Mouse (Mus musculus) CH12.LX (cell line): Measurements from ENCODE around the gene Uxs1. TPM values are rescaled to one million over a fixed set of nuclear protein-coding genes. Genes with fewer than 3 reads are reported as not detected.

Source experiments
- DNase-seq: peaks from one replicate; pipeline ENCODE4 v3.0.0-alpha.2; 2013; ENCODE audit errors: extremely low read depth
- H3K27ac ChIP-seq: 2 replicates; pipeline ENCODE4 v1.5.1; 2012; ENCODE audit warnings: low read depth, mild to moderate bottlenecking, control low read depth, moderate library complexity; ENCODE audit not compliant: insufficient read depth
- H3K27me3 ChIP-seq: replicated peaks from 2 replicates; pipeline ENCODE3; 2012; ENCODE audit warnings: inconsistent platforms
- H3K36me3 ChIP-seq, 2 experiments: replicated peaks in 1 of 2; 2 replicates each; pipeline versions ENCODE3 to v1.6.1; 2012; ENCODE audit warnings: inconsistent platforms in 1 of 2, low read length in 1 of 2, mild to moderate bottlenecking in 1 of 2, mixed read lengths in 1 of 2, moderate library complexity in 1 of 2; ENCODE audit not compliant: control insufficient read depth in 1 of 2, insufficient read depth in 1 of 2
- H3K4me1 ChIP-seq, 2 experiments: 2 replicates each; pipeline ENCODE4 v1.6.1; 2012; ENCODE audit warnings: inconsistent platforms in 1 of 2, moderate library complexity in 1 of 2; ENCODE audit not compliant: insufficient read depth in 2 of 2, control insufficient read depth in 1 of 2
- H3K4me2 ChIP-seq: 2 replicates; pipeline ENCODE4 v1.6.1; 2012; ENCODE audit warnings: low read depth, mild to moderate bottlenecking, control low read depth; ENCODE audit not compliant: poor library complexity, insufficient read depth, severe bottlenecking
- H3K4me3 ChIP-seq, 3 experiments: fragments of 150-350 bp in 1 of 3; sonication (generic) in 1 of 3; replicated peaks in 1 of 3; 2 replicates each; pipeline versions ENCODE3 to v1.5.1; 2011 to 2012; ENCODE audit warnings: low read depth in 2 of 3, low read length in 2 of 3, mild to moderate bottlenecking in 2 of 3, moderate library complexity in 2 of 3, control low read depth in 1 of 3, improper control_type of control experiment in 1 of 3, inconsistent platforms in 1 of 3, mixed read lengths in 1 of 3; ENCODE audit not compliant: poor library complexity in 1 of 3
- H3K79me2 ChIP-seq: replicated peaks from 2 replicates; pipeline ENCODE4 v1.6.1; 2012; ENCODE audit warnings: mild to moderate bottlenecking, moderate library complexity; ENCODE audit not compliant: control insufficient read depth, poor library complexity, insufficient read depth, severe bottlenecking; ENCODE audit errors: extremely low read depth
- H3K9ac ChIP-seq: 2 replicates; pipeline ENCODE4 v1.6.1; 2012; ENCODE audit warnings: low read depth, mild to moderate bottlenecking, control low read depth, moderate library complexity; ENCODE audit not compliant: insufficient read depth
- H3K9me3 ChIP-seq: replicated peaks from 2 replicates; pipeline ENCODE3; 2012; ENCODE audit warnings: low read length, inconsistent platforms, mixed read lengths
- CHD1 ChIP-seq: IDR thresholded peaks from 2 replicates; pipeline ENCODE4 v1.6.1; 2012; ENCODE audit warnings: low read depth, low read length, improper control_type of control experiment, inconsistent platforms
- CHD2 ChIP-seq: IDR thresholded peaks from 2 replicates; pipeline ENCODE4 v1.6.1; 2011; ENCODE audit warnings: low read length, improper control_type of control experiment
- CTCF ChIP-seq, 2 experiments: IDR thresholded peaks in 1 of 2; conservative IDR thresholded peaks in 1 of 2; 2 replicates each; pipeline ENCODE4 v1.5.1; 2011 to 2012; ENCODE audit warnings: low read depth in 2 of 2, low read length in 2 of 2, improper control_type of control experiment in 1 of 2, inconsistent platforms in 1 of 2, mild to moderate bottlenecking in 1 of 2, moderate library complexity in 1 of 2
- EP300 ChIP-seq: IDR thresholded peaks from 2 replicates; pipeline ENCODE4 v1.6.1; 2011; ENCODE audit warnings: low read length, improper control_type of control experiment
- GABPA ChIP-seq: IDR thresholded peaks from 2 replicates; pipeline ENCODE4 v1.6.1; 2012; ENCODE audit warnings: low read depth, low read length, improper control_type of control experiment, inconsistent platforms; ENCODE audit not compliant: insufficient replicate concordance
- IRF4 ChIP-seq: IDR thresholded peaks from 2 replicates; pipeline ENCODE4 v1.6.1; 2014; ENCODE audit warnings: low read depth, mild to moderate bottlenecking, inconsistent platforms, low read length, improper control_type of control experiment
- MAFK ChIP-seq: IDR thresholded peaks from 2 replicates; pipeline ENCODE4 v1.6.1; 2011; ENCODE audit warnings: low read length, improper control_type of control experiment; ENCODE audit not compliant: insufficient replicate concordance
- MAX ChIP-seq: IDR thresholded peaks from 2 replicates; pipeline ENCODE4 v1.6.1; 2011; ENCODE audit warnings: low read length, improper control_type of control experiment
- MEF2A ChIP-seq: IDR thresholded peaks from 2 replicates; pipeline ENCODE4 v1.6.1; 2014; ENCODE audit warnings: low read depth, mild to moderate bottlenecking, inconsistent platforms, low read length, improper control_type of control experiment, borderline replicate concordance
- MYC ChIP-seq: IDR thresholded peaks from 2 replicates; pipeline ENCODE4 v1.6.1; 2011; ENCODE audit warnings: low read depth, mild to moderate bottlenecking, improper control_type of control experiment, low read length
- NELFE ChIP-seq: IDR thresholded peaks from 2 replicates; pipeline ENCODE4 v1.6.1; 2011; ENCODE audit warnings: low read depth, low read length, improper control_type of control experiment
- NRF1 ChIP-seq: IDR thresholded peaks from 2 replicates; pipeline ENCODE4 v1.6.1; 2014; ENCODE audit warnings: low read depth, mild to moderate bottlenecking, inconsistent platforms, low read length, improper control_type of control experiment, moderate library complexity
- POLR2A ChIP-seq: IDR thresholded peaks from 2 replicates; pipeline ENCODE4 v1.6.1; 2011; ENCODE audit warnings: low read depth, mild to moderate bottlenecking, improper control_type of control experiment, low read length
- POLR2AphosphoS2 ChIP-seq: IDR thresholded peaks from 2 replicates; pipeline ENCODE4 v1.6.1; 2011; ENCODE audit warnings: low read depth, low read length, improper control_type of control experiment
- RAD21 ChIP-seq: IDR thresholded peaks from 2 replicates; pipeline ENCODE4 v1.6.1; 2011; ENCODE audit warnings: low read depth, mild to moderate bottlenecking, low read length, improper control_type of control experiment, moderate library complexity
- RCOR1 ChIP-seq: conservative IDR thresholded peaks from 2 replicates; pipeline ENCODE4 v1.6.1; 2012; ENCODE audit warnings: low read depth, mild to moderate bottlenecking, inconsistent platforms, low read length, improper control_type of control experiment
- SIN3A ChIP-seq: IDR thresholded peaks from 2 replicates; pipeline ENCODE4 v1.6.1; 2012; ENCODE audit warnings: low read length, improper control_type of control experiment, inconsistent platforms
- SMC3 ChIP-seq: IDR thresholded peaks from 2 replicates; pipeline ENCODE4 v1.6.1; 2011; ENCODE audit warnings: low read depth, low read length, improper control_type of control experiment
- TCF12 ChIP-seq: IDR thresholded peaks from 2 replicates; pipeline ENCODE4 v1.6.1; 2014; ENCODE audit warnings: low read depth, mild to moderate bottlenecking, inconsistent platforms, low read length, improper control_type of control experiment
- USF1 ChIP-seq: IDR thresholded peaks from 2 replicates; pipeline ENCODE4 v1.6.1; 2014; ENCODE audit warnings: low read depth, mild to moderate bottlenecking, inconsistent platforms, low read length, improper control_type of control experiment
- USF2 ChIP-seq: conservative IDR thresholded peaks from 2 replicates; pipeline ENCODE4 v1.6.1; 2011; ENCODE audit warnings: low read depth, low read length, improper control_type of control experiment
- ZC3H11A ChIP-seq: IDR thresholded peaks from 2 replicates; pipeline ENCODE4 v1.6.1; 2012; ENCODE audit warnings: low read depth, mild to moderate bottlenecking, inconsistent platforms, low read length, improper control_type of control experiment
- ZMIZ1 ChIP-seq: IDR thresholded peaks from 2 replicates; pipeline ENCODE4 v1.6.1; 2012; ENCODE audit warnings: low read depth, mild to moderate bottlenecking, inconsistent platforms, low read length, improper control_type of control experiment
- ZNF384 ChIP-seq: IDR thresholded peaks from 2 replicates; pipeline ENCODE4 v1.6.1; 2012; ENCODE audit warnings: low read depth, low read length, improper control_type of control experiment, inconsistent platforms
- dilution Hi-C: fragments of 300-500 bp; cut with MboI; formaldehyde crosslinking; loops from 2 replicates; pipeline ENCODE4 v1.14.3; 2020; ENCODE audit warnings: low sequenced_read_pairs; ENCODE audit not compliant: extremely low pct_unique_long_range_greater_than_20kb, extremely low pct_ligation_motif_present
- in situ Hi-C: fragments of 300-500 bp; cut with MboI; formaldehyde crosslinking; loops from 3 replicates; pipeline ENCODE4 v1.14.3; 2019; ENCODE audit warnings: low sequenced_read_pairs, low pct_ligation_motif_present, low pct_unique_long_range_greater_than_20kb, mixed read lengths
- polyA plus RNA-seq: library from polyadenylated mRNA; unstranded; fragments of >175 nt; gene quantifications from 2 replicates; pipeline ENCODE4 v1.2.1, GENCODE M21; 2012; ENCODE audit warnings: low read depth; ENCODE audit not compliant: insufficient read length
- total RNA-seq, 2 experiments: library from RNA; depleted of rRNA; stranded (reverse); fragments of 300-350 nt in 1 of 2; fragments of >200 nt in 1 of 2; gene quantifications; 2 replicates each; pipeline ENCODE4 v1.2.3; 2012 to 2014

Uxs1 gene
- total and polyA plus RNA-seq, 3 experiments: 18.4 to 33.3 (median 31.3) TPM

DNA sequence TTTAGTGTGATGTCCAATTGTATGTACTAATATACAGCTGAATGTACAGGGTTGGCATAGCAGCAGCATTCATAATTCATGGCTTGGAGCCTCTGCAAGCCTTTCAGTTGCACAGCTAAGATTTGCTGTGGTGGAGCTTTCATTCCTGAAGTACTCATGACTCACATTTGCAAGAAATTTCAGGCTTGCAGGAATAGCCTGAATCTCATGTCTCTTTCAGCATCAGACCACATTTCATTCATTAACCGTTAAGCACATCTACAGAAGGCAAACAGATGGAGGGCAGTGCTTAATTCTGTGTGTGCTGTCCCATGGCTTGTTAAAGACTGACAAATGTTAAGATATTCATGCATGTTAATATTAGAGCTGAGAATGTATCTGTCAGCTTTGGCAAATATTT lies 94.9 kb downstream of the Uxs1 start:
- dilution Hi-C loops: no loop called here
- no peak for DNase-seq
- in situ Hi-C loops: loop anchor here (25.0 kb wide), 2 partner anchors 445 to 595 kb away; no protein-coding TSS in a partner anchor

GRCm38 (mm10) chr1:43732100-43732499 lies 95.5 kb downstream of the Uxs1 start:
- Histone ChIP-seq H3K27ac (no peak overlapping the region), H3K4me3 (no peak overlapping the region), H3K4me2 (no peak overlapping the region), H3K4me1 (no peaks in the 10 kb centered on the region), H3K36me3 (no peaks in the 10 kb centered on the region), H3K27me3 (no peaks in the 10 kb centered on the region), H3K9me3 (peaks cover 12% of the 10 kb centered on the region), H3K9ac (no peak overlapping the region), H3K79me2 (no peaks in the 10 kb centered on the region)
- no peak for TF ChIP-seq TCF12
- peak in 1 of 2 experiments; percentile 25; a peak in 1 of 4 replicates for TF ChIP-seq CTCF (conservative IDR thresholded peaks at IDR 0.05 in 1 of 2, IDR thresholded peaks at IDR 0.05 in 1 of 2; ENCODE audit: low read depth in 2 of 2, low read length in 2 of 2)
- TF ChIP-seq RAD21: no peak; the same call in none of the 2 replicates
- TF ChIP-seq MYC: no peak
- TF ChIP-seq NRF1: no peak
- no peak for TF ChIP-seq ZC3H11A
- peak; percentile 9; the same call in 1 of the 2 replicates for TF ChIP-seq SMC3
- TF ChIP-seq GABPA: no peak
- no peak for TF ChIP-seq CHD1
- no peak for TF ChIP-seq EP300
- TF ChIP-seq NELFE: no peak
- TF ChIP-seq USF2: no peak
- no peak for TF ChIP-seq IRF4
- TF ChIP-seq CHD2: no peak
- TF ChIP-seq ZMIZ1: no peak
- no peak for TF ChIP-seq MAFK
- TF ChIP-seq RCOR1: no peak
- TF ChIP-seq POLR2A: no peak
- in situ Hi-C loops (loop anchor here (25.0 kb wide), 2 partner anchors 445 to 595 kb away; no protein-coding TSS in a partner anchor), dilution Hi-C loops (no loop called here)
- no peak for DNase-seq

More for the DNA sequence above, 94.9 kb downstream of the Uxs1 start:
- Histone ChIP-seq H3K9ac (no peak overlapping the region), H3K9me3 (peaks cover 12% of the 10 kb centered on the region), H3K27me3 (no peaks in the 10 kb centered on the region), H3K36me3 (no peaks in the 10 kb centered on the region), H3K27ac (no peak overlapping the region), H3K4me3 (no peak overlapping the region), H3K4me2 (no peak overlapping the region), H3K79me2 (no peaks in the 10 kb centered on the region), H3K4me1 (no peaks in the 10 kb centered on the region)
- TF ChIP-seq POLR2AphosphoS2 (no peak), CHD1 (no peak), ZC3H11A (no peak), CTCF (conservative IDR thresholded peaks at IDR 0.05 in 1 of 2, IDR thresholded peaks at IDR 0.05 in 1 of 2; ENCODE audit: low read depth in 2 of 2, low read length in 2 of 2) (no peak), USF1 (no peak), MEF2A (no peak), SIN3A (no peak), ZNF384 (no peak), MAX (no peak)
